Mouse (Mus musculus) gastrocnemius, postnatal 25 days (tissue): ENCODE results near the gene Gm12166. TPM values are rescaled to one million over a fixed set of nuclear protein-coding genes. Genes with fewer than 3 reads are reported as not detected.
"Not testable (repeated sequence)": the region's sequence is repeated elsewhere in the genome, so short reads cannot be mapped to it uniquely, and the experiment has no call there.

ENCODE experiments used
- DNase-seq: peaks from one replicate; pipeline ENCODE4 v3.0.0; 2022
- total RNA-seq, 2 experiments: library from RNA; stranded (reverse); gene quantifications; 1 replicate in 1 of 2; 2 replicates in 1 of 2; pipeline ENCODE4 v1.2.3; 2021

The Gm12166 gene
- total RNA-seq, 2 experiments from 2014 or later, result 0.51 to 1.2 TPM

DNA sequence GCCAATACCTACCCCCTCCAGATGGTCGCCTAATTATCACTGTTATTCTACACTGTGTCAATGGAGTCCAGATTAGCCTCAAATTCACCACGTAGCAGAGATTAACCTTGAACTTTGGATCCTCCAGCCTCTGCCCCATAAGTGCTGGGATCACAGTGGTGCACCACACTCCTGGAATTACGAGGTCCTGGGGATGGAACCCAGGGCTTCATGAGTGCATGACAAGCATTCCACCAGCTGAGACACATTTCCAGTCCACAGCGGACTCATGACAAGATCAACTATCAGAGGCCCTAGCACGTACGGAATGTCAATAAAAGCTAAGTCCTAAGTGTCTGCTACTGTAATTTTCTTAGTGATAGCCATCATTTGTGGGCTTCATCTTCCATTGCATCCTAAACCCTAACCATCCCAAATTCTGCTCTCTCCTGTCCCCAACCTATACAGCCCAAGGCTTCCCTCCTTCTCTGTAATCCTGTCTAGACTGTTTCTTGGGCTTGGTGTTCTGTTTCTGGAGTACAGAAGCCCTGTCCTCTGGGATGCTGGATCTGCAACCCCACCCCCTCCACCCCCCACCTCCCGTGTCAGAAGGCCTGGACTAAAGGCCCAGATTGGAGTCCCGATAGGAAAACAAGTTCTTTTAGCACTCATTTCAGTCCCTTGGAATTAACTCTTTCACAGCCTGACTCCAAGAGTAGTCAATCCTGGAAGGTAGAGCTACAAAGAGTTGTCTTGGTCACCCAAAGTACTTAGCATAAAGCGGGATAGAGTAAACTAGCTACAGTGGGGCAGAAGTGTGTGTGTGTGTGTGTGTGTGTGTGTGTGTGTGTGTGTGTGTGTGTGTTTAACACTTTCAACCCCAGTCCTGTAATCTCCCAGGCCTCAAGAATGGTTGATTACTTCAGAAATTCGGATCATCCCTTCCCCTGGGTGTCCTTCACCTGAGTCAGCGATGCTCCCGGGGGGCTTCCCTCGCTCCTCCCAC lies 3.1 kb upstream of the Gm12166 start:
- peak; percentile 51 for DNase-seq

DNA sequence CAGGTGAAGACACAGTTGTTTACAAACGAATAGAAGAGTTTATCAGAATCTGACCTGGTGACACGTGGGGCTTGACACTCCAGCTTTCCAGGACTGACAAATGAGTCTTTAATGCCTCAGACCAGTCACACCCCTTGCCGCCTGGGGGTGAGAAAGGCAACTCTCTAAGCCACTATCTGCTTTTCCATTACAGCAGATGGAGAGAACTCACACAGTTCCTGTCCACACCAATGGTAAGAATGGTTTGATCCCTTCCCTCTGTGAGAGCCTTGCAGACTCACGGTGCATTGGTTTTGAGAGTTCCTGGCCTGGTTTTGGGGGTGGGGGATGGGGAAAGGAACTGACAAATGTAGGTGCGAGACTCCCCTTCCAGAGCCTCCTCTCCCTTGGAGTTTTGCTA lies 2.2 kb upstream of the Gm12166 start:
- no peak for DNase-seq

DNA sequence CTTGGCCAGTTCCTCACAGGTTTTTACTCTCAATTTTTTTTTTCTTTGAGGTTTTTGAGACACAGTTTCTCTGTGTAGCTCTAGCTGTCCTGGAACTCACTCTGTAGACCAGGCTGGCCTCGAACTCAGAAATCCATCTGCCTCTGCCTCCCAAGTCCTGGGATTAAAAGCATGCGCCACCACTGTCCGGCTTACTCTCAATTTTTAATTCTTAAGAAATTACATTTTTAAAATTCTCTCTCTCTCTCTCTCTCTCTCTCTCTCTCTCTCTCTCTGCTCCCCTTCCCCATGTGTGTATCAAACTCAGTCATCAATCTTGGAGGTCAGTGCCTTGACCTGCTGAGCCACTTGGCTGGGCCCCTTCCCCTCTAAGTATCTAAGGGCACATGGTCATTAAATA lies 1.3 kb upstream of the Gm12166 start:
- DNase-seq, result not testable (repeated sequence)

DNA sequence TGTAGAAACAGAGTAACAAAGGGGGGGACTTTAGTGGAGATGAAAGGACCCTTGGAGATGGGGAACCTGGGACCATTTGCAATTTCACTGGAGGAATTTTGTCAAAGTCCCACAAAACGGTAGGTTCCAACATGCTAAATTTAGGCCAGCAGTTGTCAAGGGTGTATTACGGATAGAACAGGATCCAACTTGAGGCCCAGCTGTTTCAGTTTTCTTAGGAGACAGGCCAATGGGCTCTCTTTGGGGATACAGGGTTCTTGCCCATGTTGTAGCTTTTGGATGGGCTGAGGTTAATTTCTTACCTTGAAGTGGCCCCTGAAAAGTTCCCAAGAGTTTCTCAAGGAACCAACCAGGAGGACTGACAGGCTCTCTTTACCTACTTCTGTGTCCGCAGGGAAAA lies 4.9 kb downstream of the Gm12166 start:
- no peak for DNase-seq

DNA sequence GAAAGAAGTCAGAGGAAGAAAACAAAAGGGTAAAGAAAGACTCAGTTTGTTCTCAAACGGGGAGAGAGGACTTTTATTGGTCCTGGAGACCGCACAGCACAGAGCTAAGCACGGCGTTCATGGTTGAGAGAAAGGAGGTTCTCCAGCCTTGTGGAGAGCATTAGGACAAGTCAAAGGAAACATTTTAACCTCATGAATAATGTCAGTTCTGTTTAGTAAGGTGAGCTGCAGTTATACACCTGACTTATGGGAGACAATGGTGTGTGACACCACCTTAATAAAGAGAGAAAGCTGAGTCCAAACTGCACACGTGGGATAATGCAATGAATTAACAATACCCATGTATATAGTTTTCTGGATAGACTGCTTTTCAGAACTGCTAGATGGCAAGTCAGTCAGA lies 7.3 kb downstream of the Gm12166 start:
- no peak for DNase-seq

DNA sequence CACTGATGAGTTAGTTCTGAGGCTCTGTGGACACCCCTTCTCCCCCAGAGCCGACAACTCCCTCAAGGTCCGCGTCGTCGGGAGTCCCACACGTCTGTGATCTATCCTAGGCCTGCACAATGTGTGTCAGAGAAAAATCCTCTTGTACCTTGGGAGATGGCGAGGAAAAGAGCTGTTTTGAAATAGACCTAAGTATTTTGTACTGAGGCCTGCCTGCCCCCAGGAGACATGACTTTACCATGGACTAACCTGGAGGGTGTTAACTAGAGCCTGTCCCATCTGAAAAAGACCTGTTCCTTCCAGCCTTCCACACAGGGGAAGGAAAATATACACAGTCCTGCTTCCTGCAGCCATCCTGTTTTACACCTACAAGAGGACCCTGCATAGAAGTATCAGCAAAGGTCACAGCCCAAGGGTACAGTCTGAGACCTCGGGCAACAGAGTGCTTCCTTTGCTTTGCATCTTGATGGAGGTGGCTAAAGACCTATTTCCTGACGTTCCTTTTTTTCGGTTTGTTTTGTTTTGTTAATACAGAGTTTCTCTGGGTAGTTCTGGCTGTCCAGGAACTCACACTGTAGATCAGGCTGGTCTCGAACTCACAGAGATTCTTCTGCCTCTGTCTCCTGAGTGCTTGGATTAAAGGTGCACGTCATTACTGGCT lies 10.4 kb downstream of the Gm12166 start:
- no peak for DNase-seq

DNA sequence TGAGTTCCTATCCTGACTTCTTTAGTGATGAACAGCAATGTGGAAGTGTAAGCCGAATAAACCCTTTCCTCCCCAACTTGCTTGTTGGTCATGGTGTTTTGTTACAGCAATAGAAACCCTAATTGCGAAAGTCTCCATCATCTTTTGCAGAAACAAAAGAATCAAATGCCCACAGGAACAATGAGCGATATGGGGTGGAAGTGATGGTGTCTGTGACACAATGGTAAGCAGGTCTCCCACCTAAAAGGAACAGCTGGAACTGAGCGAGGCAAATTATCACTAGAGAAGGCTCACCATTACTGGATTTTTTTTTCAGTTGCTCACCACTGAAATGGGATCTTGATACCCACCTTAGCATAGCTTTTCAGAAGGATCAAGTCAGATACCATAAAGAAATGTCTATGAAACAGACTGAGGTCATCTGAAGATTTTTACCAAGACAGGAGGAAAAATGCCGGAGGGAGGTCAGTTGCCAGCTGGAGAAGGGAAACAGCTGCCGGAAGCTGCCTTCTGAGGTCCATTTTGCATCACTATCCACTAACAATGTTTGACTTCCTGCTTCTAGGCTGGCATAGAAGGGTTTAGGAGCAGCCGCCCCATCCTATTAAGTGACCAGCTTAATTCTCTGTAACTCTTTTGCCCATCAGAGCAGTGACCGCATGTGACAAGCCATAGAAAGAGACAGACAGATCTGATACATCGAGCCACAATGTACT lies 11.1 kb downstream of the Gm12166 start:
- DNase-seq, result no peak

DNA sequence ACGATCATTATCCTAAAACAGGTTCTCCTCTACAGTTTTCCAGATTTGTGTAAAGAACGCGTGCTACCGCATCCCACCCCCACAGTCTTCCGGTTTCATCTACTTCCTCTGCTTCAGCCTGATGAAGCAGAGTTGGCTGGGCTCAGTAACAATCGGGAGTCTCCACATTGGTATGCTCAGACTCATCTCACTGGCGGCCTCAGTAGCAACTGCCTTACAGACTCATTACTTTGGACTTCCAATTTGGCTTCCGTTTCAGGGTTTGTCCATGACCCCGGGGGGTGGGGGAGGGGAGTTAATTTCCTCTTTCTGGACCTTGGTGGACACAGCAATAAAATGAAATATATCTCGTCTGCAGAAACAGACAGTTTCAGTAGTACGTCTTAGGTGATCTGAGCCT lies 12.8 kb downstream of the Gm12166 start:
- DNase-seq, result peak; percentile 40

DNA sequence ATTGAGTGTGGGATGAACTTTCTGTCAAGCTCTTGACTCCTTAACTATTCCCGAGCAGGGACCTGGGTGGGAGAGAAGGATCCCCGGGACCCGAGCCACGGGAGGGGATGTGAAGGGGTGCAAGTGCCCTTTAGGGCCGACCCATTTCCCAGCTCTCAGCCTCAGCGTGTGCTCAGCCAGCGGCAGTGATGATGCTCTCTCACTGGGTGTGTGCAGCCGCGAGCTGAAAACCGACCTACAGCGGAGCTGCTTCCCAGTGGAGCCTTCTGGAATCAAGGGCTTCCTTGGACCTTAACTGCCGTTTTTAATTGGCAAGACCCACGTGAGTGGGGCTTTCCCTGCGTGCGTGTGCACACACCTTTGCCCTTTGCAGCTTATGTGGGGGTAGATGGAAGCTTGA lies 13.2 kb downstream of the Gm12166 start:
- DNase-seq, result no peak

DNA sequence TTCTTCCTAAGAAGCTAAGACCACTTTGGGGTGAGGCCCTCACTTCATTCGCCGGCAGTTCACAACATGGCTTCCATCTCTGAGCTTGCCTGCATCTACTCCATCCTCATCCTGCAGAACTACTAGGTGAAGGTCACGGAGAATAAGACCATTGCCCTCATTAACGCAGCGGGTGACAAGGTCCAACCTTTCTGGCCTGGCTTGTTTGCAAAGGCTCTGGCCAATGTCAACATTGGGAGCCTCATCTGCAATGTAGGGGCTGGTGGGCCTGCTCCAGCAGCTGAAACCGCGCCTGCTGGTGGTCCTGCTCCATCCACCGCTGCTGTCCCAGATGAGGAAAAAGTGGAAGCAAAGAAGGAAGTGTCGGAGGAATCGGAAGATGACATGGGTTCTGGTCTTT lies 15.7 kb downstream of the Gm12166 start:
- DNase-seq, result no peak

DNA sequence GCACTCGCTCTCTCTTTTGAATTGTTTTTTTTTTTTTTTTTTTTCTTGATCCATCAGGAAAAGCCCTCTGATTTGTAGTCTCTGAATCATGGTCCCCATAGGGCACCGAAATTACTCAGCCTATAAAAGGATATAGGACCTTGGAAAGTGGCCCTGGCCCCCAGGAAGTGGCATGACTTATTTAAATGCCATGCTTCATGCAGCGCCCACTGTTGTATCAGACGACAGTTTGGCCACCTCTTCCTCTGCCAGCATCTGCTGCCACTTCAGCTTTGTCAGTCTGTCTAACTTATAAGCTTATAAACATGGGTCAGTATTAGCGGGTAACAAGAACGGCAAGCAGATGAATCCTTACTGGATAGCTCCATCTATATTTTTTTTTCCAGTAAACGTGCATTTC lies 19.2 kb downstream of the Gm12166 start:
- no peak for DNase-seq

DNA sequence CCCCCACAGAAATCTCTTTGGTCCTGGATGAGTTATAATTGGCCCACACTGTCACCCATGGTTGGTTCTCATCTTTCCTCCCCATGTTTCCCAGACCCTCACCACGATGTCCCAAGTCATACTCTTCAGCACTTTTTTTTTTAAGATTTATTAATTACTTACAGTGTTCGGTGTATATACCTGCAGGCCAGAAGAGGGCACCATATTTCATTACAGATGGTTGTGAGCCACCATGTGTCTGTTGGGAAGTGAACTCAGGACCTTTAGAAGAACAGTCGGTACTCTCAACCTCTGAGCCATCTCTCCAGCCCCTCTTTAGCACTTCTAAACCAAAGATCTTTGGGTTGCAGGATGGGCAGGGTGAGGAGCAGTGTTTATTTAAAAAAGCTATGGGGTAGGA lies 20.7 kb downstream of the Gm12166 start:
- DNase-seq, result no peak

DNA sequence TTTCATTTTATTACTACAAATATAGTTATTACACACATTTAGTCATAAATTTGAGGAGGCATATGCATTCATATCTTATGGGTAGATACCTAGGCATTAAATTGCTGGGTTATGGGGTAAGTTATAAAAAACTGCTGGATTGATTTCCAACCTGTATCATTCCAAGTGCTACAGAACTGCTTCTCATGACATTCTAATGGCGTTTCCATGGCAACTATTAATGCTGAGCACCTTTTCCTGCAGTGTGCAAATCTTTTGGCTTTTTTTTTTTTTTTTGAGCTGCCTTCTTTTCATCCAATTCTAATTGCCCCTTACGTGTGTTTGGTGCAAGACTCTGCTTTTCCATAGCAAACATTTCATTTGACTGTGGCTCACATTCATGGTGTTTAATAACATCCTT lies 22.1 kb downstream of the Gm12166 start:
- DNase-seq, result no peak

DNA sequence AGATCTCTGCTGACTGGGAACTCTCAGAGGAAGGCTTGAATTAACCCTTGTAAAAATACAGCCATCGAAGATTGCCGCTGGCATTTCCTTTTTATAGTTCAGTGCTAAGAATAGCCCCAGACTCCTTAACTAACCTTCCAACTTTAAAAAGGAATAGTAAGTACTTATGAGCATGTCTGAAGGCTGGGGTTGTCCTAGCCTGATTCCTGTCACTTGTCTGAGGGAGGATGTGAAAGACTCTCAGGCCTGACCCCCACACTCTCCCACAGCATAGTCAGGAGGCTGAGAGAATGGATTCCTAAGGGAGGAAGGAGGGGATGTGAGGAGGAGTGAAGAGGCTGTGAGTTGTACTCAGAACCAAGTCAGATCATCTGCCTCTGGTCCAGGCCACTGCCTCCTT lies 22.6 kb downstream of the Gm12166 start:
- no peak for DNase-seq

DNA sequence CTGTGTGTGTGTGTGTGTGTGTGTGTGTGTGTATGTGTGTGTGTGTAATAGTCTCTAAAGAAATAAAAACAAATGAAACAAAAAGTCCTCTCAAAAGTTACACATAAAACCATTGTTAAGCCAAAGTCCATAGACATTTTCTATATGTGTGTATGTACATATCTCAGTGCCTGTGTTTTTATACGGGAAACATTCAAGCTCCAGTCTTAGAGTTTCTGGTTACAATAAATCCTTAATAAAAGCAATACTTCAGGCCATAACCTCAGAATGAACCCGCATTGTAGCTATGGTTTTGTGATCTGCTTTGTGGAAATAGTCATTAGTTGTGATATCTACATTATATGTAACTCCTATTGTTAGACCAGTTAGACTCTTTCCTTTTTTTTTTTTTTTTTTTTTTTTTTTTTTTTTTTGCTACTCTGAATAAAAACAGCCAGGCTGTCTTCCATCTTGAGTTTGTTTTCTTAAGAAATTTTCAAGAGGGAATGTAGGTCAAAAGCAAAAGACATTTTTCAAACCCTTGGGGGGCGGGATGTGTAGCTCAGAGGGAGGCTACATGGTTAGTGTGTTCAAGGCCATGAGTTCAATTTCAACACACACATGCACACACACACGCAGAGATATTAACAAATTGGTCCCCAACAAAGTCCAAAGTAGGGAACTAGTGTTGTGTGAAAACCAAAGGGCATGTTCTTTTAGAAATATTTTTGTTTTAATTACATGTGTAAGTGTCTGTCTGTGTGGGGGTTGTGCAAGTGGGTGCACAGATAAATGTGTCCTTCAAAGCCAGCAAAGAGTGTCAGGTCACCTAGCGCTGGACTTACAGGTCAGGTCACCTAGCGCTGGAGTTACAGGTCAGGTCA lies 23.9 kb downstream of the Gm12166 start:
- DNase-seq, result no peak

DNA sequence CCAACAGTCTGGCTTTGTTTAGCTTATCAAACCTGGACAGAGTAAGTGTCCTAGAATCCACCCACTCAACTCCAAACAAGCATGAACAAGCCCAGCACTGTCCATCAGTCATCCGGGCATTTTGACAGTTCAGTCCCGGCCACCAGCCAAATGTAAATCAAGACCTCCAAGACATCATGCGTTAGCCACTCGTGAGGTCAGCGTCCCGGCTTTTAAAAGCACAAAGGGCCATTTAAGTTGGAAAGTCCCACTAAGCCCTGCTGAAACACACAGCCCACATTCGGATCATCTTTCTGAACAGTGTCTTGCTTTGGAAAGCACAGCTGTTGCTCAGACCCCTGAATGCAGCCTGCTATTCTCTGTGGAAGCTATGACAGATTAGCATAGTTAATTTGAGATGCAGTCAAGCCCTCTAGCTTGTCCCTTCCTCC lies 26.1 kb downstream of the Gm12166 start:
- peak; percentile 28 for DNase-seq

DNA sequence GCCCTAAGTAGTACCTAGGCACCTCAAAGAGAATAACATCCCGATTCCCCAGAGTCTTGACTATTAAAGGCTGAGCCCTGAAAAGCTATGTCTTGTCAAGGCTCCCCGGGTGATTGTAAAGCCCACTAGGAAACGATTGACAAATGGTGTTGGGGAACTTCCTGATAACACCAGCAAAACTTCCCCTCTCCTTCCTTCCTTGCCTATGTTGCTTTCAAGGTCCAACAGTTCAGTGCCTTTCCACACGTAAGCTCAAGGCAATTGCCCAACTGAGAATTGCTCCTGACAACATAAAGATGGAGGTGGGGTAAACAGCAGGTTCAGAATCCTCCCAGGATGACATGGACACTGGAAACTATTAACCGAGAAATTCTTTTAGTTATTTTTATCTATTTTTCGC lies 29.1 kb downstream of the Gm12166 start:
- no peak for DNase-seq

DNA sequence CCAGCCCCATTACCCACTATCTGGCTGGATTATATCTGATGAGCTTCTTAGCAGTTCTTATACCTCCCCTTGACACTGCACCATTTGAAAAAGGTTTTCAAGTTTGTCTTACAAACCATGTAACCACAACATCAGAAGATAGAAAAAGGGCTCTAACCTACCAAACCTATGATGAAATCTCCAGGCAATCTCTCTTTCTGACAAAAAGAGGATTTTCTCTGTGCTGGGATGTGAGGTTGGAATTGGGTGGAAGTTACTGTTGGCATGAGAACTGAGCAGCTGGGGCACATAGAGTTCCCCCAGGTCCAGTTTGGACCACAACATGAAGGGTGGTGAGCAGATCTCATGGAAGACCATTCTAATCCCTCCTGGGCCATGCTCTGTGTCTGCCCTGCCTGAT lies 30.3 kb downstream of the Gm12166 start:
- DNase-seq, result no peak

DNA sequence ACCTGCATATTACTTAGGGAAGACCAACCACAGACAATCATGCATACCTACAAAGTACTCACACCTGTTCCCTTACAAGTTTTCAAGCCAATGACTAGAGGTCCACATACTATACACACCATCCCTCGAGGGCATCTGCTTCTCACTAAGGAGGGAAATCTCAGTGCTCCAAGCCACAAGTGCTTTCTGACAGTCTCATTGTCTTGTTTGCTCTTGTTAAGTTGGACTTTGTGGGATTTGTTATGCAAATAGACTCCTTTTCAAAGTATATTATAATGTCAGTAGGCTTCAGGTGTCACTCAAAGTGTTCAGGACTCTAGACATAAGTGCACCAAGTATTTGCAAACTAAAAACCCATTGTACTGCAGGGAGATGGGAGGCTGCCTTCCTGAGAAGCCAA lies 31.9 kb downstream of the Gm12166 start:
- DNase-seq, result no peak

DNA sequence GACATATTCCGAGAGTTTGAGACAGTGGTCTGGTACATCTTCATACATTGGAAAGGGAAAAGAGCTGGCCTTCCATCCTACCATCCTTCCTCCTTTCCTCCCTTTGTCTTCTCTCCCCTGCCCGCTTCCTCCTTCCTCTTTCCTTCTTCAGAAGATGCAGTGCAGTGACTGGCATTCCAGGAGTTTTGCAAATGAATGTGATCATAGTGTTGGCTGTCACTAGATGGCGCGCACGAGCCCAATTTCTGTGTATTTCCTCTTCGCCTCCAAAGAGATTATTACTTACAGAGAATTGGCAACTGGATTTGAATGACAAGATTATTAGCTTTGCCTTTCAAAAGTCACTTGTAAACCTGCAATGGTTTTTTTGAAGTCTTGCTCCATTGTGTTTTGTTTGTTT lies 36.1 kb downstream of the Gm12166 start:
- DNase-seq, result no peak
